Mouse (Mus musculus) right cerebral cortex, postnatal 10 days (tissue): ENCODE measurements around the gene Creg2.
A peak's percentile ranks its signal among the peaks of the same experiment; 100 is the strongest.
"Not testable (repeated sequence)": the region's sequence is repeated elsewhere in the genome, so short reads cannot be mapped to it uniquely, and the experiment has no call there.

Source experiments
- DNase-seq, 2 experiments: peaks; one replicate each; pipeline ENCODE4 v3.0.0; 2021; ENCODE audit warnings: low spot score in 2 of 2

The Creg2 gene

DNA sequence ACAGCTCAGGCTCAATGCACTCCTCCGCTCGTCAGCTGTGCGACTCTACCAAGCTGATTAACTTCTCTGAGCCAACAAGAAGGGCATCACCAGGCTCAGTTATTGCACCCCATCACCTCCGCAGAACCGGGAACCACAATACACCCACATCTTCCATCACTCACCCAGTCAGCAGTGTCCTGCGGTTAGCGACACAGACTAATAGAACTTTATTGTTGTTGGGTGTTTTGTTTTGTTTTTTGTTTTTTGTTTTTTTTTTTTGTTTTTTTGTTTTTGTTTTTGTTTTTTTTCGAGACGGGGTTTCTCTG lies at the start of gene Creg2:
TSS of gene Creg2 (minus strand) at position 234 of the 308 bp plus-strand sequence.
- no peak for DNase-seq

DNA sequence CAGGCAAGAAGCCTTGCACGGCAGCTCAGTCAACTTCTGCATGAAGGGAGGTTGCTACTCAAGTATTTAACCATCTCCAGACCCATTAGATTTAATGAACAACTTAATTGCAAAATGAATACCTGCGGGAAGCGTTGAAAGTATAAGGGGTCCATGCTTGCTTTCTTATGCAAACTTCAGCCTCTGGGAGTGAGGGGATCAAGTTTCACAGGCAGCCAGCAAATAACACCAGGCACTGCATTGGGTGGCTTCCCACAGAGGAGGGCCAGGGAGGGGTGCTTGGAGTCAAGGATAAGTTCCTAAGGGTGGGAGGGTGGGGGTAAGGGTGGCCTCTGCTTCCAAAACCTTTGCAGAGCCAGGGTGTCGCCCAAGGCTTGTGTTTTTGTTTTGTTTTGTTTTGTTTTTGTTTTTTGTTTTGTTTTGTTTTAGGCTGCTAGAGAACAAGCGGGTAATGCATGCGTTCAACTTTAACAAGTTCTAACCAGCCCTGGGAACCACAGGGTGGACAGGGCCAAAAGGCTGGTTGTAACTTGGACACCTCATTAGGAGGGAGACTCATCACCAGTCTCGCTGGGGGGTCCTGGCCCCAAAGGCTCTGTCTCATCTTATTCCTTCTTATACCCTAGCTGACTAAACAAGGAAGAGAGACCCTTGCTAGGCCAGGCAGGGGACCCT lies 49.5 kb upstream of the Creg2 start:
- DNase-seq = no peak

DNA sequence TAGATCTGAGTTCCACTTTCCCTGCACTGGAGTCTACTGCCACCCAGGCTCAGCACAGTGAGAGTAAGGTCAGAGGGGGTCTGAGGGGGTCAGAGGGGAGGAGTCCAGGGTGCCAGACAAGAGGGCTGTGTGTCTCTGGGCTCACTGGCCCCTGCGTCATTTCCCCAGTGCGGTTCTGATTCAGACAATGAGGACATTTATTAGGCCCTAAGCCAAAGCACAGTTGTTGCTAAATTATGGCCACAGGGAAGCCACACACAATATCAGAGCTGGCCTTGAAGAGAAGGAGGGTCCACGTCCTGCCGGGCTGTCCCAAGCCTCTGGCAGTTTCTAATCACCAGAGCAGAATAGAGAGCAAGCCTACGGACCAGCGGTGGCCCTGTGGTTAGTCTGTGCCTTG lies 47.2 kb upstream of the Creg2 start:
- DNase-seq = no peak

DNA sequence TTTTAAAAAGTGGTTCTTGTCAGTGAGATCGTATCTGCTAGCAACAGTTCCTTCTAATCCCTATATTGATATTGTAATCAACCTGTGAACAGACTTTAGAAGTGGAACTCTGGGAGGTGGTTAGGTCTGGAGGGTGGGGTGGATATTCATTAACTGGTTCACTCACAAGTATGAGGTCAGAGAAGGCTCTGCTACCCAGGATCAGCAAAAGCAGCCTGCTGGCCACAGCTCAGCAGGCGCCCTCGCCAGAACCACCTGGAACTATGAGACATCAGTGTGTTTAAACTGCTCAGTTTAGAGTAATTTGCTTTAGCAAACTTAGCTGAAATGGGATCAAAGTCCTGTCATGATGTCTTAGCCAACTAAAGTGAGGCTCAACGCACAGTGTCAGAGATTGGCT lies 43.9 kb upstream of the Creg2 start:
- DNase-seq = no peak

DNA sequence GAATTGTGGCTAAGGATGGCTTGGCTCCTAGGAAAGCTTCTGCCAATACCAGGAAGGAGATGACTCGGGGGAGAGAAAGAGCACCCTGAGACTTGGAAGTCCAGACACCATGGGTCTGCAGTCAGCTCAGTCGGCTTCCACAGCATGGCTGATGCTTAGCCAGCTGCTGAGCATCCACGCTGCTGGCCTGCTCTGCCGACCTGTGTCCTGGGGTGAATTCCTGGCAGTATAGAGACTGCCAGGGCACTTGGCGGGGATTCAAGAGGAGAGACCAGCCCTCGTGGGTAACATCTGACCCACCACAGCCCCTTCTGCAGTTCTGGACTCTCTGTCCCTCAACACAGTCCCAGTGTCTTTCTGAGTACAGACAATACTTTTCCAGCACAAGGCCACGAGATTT lies 43.5 kb upstream of the Creg2 start:
- DNase-seq = no peak

DNA sequence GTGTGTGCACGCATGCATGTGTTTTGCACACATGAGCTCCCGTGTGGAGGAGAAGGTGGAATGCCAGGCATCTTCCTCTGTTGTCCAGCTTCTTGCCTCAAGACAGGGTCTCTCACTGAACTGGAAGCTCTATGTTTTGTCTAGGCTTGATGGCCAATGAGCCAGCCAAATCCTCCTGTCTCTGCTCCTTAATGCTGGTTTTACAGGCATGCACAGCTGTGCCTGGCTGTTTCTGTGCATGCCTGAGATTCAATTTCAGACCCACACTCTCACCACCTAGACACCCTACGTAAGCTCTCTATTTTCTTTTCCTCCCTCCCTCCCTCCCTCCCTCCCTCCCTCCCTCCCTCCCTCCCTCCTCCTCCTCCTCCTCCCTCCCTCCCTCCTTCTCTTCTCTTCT lies 40.7 kb upstream of the Creg2 start:
- DNase-seq = no peak

DNA sequence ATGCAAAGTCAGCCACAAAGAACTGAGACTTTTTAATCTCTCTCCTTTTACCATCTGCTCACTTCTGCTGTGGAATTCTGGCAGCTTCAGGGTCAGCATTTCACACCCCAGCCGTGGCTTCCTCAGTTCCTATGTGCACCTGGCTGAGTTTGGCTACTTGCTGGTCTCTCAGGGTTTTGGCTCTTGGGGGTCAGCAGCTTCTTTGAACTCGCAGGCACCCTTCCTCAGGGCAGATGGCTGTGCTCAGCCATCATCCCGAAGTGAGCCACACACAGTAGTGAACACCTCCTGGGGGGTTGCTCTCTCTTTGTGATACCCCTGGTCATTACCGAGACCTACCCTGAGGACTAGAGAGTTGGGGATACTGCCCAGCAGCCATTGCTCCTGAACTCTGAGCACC lies 39.8 kb upstream of the Creg2 start:
- no peak for DNase-seq

DNA sequence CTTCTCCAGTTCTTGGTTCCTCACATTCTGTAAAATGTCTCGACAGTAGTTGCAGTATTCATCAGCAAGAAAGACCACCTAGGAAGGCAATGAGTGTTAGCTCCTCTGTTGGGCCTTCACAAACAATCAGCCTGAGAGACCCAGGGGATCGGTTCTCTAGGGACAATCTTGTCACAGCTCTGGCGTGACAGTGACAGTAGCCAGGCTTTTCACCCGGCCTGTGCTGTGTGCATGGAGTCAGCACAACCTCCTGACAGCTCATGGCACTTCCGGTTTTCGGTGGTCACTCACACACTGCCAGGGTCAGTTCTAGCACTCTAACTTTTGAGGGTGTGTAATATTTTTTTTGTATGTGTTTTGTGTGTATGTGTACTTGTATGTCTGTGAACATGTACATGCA lies 37.3 kb upstream of the Creg2 start:
- no peak for DNase-seq

DNA sequence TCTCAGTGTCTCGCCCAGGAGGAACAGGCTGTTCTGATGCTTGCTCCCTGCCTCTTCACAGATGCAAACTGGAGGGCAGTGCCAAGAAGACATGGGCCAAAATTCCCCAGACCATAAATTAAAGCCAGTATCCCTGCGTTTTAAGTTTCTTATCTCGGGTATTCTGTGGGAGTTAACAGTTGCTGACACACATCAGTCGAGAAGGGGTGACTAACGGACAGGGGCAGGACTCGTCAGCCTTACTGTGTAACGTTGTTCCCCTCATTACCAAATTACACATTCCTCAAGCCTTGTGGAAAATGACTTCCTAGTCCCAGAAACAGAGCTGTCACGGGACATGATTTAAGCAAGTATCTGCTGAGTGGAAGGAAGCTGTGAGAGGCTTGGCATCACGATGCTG lies 36.0 kb upstream of the Creg2 start:
- no peak for DNase-seq

DNA sequence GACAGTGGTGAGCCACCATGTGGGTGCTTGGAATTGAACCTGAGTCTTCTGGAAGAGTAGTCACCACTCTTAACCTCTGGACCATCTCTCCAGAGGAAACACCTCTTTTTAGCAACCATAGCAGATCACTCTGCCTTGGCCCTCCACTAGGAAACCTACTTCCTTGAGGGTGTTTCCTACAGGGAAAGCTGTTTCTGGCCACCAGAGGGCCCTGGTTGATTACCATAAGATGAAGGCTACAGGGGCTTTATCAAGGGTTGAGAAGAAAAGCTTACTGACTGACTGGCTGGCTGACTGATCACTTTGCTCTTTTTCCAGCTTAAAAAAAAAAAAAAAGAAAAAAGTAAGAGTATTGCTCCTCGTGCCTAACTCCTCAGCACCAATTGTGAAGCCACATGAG lies 34.6 kb upstream of the Creg2 start:
- peak; percentile 82 to 87 for DNase-seq

DNA sequence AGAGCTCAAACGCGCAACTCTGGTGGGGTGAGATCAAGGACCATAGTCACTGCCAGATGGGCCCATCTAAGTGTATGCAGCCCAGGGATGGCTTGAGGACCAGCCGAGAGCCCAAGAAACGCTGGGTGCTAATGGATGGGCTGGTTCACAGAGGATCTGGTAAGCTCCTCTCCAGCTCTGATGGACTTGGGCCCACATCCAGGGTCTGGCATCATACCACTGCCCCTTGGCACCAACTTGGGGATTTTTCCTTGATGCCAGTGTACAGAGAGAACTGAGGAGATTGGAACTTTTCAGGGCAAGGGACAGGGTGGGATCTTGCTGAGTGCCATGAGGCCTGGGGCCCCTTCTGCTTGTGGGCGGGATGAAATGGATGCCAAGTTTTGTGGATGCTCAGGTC lies 30.4 kb upstream of the Creg2 start:
- peak in 1 of 2 experiments; percentile 46 for DNase-seq

DNA sequence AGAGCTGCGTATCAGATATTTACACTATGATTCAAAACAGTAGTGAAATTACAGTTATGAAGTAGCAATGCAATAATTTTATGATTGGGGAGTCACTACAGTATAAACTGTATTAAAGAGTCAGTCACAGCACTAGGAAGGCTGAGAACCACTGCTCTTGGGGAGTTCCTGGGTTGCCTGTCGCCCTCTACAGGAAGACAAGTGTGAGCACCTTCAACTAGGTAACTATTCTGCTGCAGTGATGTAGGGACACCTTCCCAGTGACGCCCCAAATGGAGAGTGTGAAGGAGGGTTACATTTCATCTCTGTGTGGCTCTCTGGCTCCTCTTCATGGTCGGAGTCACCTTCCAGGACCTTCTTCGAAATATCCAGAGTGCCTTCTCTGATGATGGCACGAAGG lies 29.3 kb upstream of the Creg2 start:
- DNase-seq = no peak

DNA sequence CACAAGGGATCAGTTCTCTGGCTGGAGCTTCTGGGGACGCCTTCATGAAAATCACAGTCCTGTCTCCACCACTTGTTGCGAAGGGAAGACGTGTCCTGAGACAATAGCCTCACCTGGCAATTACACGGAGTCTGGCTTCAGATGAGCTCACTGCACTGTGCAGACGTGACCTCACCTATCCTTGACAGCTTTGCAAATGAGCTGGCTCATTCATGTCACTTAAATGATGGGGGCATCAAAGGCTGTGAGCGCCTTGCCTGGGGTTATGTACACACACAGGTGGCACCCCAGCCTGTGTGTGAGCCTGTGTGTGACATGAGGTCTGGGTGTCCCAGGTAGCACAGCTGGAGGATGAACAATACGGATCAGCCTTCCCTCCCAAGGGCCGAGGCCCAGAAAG lies 27.6 kb upstream of the Creg2 start:
- DNase-seq = no peak

DNA sequence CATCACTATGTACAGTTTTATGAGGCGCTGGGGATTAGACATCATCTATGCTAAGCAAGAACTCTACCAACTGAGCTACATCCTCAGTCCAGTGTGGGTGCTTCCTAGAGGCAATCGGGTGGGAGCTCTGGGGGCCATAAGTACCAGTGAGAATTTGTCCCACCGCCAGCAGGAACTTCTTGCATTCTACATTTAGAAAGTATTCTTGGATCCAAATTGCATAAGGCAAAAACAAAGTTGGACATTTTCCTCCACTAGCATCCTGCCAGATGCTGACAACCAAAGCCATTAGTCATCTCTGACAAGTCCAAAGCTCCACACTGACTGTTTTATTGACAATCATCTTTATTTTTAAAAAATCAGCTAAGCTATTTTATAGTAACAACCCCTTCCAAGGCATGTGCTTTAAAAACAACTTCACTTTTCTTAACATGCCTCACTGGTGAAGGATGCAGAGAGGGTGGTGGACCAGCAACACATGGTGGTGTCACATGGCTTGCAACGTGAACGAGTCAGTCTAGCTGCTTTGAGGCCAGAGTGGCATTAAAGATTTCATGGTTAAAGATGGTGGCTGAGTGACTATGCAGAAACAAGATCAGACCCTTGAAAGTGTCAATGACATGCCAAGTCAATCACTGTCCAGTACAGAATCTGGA lies 25.1 kb upstream of the Creg2 start:
- peak; percentile 55 to 63 for DNase-seq

DNA sequence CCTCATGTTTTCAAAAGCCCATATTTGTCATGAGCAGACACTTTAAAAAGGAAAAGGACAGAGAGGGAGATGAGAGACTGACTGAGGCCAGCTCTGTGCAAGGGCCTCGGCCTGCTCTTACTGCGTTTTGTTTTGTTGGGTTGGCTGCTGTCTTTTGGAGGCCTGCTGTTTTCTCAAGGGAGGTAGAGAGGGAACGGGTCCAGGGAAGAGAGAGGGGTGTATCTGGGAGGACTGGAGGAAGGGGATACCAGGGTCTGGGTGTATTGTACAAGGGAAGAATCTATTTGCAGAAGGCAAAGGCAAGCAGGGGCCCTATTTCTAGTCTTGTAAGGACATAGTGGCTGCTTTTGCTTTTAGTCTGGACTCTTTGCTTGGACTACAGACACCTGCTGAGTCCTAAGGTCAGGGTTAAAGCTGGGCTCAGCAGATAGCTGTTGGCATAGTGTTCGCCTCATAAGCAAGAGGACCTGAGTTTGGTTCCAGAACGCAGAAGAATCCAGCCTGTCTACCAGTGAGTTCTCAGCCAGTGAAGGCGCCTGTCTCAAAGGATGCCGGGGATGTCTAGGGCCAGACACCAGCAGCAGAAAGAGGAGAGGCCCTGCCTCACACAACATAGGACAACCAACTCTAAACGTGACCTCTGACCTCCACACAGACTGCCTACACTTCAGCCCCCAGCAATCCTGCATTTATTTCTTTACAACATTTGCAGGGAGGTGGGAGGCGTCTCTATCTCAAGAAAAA lies 21.3 kb upstream of the Creg2 start:
- DNase-seq = no peak

DNA sequence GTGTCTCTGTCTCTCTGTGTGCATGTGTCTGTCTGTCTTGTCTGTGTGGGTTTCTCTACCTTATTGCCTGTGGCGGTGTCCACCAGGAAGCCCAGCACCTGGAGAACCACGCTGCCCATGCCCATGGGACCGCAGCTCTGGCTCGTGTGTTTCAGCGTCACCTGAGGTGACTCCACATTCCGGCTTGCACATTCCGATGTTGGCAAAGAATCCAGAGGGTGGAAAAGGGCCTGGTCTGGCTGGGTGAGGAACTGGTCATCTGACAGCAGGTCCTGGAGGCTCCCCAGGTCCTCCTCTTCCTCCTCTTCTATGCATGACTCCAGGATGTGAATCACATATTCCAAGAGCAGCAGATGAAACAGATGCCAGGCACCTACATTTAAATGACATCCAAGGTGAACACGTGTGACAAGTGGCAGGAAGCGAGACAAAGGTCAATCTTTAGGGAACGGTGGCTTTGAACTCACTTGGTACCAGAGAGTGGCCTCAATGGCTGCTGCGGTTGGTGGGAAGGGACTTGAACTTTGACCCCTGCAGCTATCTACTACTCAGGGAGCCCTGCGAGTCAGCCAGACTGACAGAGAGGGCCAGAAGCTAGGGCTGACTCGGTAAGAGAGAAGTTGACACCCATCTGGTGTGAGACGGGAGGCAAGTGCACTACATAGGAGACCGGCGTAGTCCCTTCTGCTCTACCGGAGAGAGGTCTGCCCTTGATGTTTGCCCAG lies 19.1 kb upstream of the Creg2 start:
- no peak for DNase-seq

DNA sequence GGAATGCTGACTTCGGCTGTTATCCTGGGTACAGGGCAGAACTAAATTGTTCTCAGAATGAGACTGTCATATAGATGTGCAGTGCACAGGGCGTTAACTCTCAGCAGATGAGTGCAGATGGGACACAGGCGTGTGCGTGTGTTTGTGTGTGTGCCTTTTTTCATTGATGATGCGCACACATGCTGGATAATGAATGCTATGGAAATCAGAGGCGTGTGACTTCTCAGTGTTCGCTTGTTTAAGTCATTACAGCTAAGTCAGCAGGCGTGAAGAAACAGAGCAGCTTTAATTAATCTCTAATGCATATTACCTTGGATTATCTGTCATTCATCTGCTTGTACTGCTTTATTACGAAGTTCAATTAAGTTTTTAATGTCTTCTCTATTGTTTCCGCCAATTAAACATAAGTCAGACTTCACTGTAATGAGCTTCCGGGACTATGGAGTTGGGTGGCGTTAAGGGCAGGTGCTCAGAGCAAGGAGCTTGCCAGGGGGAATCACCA lies 15.5 kb upstream of the Creg2 start:
- no peak for DNase-seq

DNA sequence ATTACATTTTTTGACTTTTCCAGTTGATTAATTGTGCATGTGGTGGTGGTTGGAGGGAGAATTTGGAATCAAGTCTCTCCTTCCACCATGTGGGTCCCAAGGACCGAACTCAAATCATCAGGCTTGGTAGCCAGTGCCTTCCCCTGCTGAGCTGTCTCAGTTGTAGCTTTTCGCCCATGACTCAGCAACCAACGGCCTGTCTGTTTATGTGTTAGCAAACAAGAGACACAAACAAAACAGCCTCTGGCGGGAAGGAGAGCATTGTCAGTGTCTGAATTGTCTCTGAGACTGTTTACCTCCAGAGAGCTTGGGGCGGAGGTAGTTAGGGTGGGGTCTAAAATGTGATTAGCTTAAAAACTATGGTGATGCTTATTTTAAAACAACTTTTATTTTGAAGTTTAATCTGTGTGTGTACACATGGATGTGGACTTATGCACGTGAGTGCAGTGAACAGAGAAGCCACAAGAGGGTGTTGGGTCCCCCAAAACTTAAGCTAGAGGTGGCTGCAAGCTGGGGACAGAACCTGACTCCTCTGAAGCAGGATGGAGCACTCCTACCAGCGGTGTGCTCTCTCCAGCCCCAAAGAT lies 12.9 kb upstream of the Creg2 start:
- no peak for DNase-seq

DNA sequence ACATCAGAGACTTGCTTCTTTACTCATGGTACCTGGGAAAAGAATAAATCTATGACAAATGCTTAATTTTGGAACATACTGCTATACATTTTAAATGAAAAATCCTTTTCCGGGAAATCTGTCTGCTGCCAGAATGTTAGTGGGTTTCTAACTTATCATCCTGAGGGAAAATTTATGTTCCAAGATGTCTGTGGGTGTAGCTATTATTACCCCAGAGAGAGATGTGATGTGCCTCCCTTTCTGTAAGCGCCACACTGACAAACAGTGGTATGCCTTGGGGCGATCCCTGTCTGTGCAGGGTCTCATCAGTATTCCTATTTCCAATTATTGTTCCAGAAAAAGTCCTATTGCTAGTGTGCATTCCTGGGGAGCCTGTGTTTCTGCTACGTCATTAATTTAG lies 11.8 kb upstream of the Creg2 start:
- peak in 1 of 2 experiments; percentile 23 for DNase-seq

DNA sequence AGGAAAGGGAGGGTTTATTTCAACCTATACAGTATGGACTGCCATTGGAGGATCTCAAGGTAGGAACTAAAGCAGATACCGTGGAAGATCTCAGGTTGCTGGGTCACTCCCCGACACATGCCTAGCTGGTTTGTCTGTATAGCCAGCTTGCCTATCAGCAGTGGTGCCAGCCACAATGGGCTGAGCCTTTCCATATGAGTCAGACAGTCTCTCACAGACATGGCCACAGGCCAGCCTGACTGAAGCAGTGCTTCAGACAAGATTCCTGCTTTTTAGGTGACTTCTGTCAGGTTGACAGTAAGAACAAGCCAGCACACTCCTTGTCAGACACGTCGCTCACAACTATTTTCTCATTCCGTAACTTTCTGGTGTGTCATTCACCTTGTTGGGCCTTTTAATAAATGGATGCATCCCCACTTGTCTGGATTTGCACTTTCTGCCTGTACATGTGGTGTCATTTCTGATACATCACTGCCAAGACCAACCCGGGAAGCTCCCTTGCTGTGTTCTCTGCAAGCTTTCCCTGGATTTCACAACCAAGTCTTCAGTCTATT lies 5.8 kb upstream of the Creg2 start:
- peak in 1 of 2 experiments; percentile 24 for DNase-seq

DNA sequence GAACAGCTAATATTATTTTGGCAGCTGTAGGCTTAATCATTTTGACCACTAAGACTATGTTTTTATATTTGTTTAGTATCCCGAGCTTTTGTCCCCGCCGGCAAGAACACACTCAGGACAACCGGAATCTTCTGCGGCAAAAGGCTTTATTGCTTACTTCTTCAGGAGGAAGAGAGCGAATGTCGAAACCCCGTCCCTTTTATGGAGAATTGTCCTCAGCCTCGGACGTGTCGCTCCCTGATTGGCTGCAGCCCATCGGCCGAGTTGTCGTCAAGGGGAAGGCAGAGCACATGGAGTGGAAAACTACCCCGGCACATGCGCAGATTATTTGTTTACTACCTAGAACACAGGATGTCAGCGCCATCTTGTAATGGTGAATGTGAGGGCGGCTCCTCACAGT lies 3.6 kb upstream of the Creg2 start:
- not testable (repeated sequence) for DNase-seq

DNA sequence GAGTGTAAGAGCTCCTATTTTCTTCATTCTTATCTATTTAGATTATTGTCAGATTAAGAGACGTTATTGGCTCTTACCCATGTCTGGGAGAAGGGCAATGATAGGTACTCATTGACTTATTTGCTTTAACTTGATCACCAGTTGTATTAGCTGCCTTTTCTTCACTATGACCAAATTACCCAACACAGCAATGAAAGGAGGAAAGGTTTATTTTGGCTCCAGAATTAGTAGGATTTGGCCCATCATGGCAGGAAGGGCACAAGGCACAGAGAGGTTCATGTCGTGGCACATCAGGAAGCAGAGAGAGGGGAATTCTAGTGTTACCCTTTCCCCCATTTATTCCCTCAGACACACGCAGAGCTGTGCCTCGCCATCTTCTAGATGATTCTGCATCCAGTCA lies 1.8 kb upstream of the Creg2 start:
- DNase-seq = no peak
